Mouse (Mus musculus): ENCODE results near the gene Chrna10. TPM values are rescaled to one million over a fixed set of nuclear protein-coding genes. Genes with fewer than 3 reads are reported as not detected.

The Chrna10 gene
- polyA plus RNA-seq, 1 experiment from 2014 or later: not detected

DNA sequence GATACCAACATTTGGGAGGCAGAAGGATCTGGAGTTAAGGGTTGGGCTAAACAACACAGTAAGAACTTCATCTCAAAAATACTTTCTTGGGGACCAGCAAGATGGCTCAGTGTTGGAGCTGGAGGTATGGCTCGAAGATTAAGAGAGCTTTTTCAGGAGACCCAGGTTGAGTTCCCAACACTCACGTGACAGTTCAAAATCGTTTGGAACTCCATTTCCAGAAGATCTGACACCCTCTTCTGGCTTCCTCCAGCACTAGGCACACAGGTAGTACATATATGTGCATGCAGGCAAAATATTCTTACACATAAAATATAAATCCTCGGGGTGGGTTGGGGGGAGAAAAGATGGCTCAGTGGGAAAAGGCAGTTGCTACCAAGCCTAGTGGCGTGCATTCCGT lies 50.3 kb downstream of the Chrna10 start:
- no peak for DNase-seq (ENCODE audit: low spot score)

DNA sequence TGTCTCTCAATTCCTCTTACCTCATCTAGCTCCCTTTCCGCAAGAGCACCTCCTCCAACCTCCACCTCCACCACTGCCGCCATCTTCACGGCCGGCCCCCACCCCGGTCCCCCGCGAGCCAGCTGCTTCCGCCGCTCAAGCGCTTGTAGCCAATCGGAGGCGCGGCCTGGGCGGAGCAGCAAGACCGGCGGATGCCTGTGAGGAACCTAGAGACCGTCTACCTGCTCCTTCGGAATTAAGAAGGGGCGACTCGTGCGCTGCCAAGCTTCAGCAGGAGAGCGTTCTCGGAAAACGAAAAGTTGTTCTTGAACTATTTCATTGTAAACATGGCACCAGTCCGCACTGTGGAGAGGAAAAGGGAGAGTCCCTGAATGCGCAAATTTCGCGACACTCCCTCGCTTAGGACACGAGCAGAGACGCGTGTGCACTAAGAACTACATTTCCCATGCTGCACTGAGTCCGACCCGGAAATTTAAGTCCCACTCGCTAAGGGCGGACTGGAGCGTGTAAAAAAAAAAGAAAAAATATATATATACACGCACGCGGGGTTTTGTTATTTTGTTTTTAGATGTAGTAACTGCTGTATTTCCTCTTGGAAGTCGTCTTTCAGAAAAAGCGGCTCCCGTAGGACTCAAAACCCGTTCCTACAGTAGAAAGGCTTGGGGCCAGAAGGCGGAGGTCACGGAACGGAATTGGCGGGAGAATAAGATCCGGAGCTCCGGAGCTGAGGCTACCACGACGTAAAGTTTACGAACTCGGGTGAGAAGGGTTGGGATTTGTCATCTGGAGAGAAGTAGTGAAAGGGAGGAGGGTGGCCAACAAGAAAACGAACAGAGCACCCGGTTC lies 51.4 kb downstream of the Chrna10 start, which contains the start of the genes Rnf121, Xndc1 and Xntrpc:
Rnf121 (minus strand) TSS at position 424 of the 846 bp plus-strand sequence.
Xndc1 (plus strand) TSS at position 466 of the 846 bp plus-strand sequence.
Xntrpc (plus strand) TSS at position 668 of the 846 bp plus-strand sequence.
- H3K27me3 ChIP-seq (ENCODE audit: control insufficient read depth, insufficient read depth, low read length): no peaks in the 10 kb centered on the region
- 0% methylated on average over 56 of the region's 56 CpGs for WGBS
- peak within 1 kb of the TSS; percentile 74 for H3K4me3 ChIP-seq (ENCODE audit: low read depth, low read length)
- DNase-seq (ENCODE audit: low spot score) (peak; percentile 94), ATAC-seq (ENCODE audit: insufficient read depth, low FRiP score, low TSS enrichment) (peak; percentile 99)
- H3K9ac ChIP-seq (ENCODE audit: low read length): peak within 1 kb of the TSS; percentile 69
- no peaks in the 10 kb centered on the region for H3K36me3 ChIP-seq (ENCODE audit: control insufficient read depth, insufficient read depth, low read length)
- H3K4me1 ChIP-seq (ENCODE audit: control insufficient read depth, insufficient read depth, low read length): peaks cover 6% of the 10 kb centered on the region
- H3K4me2 ChIP-seq (ENCODE audit: low read depth): peak within 1 kb of the TSS; percentile 65
- H3K27ac ChIP-seq (ENCODE audit: low read depth, low read length): 0 out of 2 replicates have a peak within 1 kb of the TSS, but pooled peaks have one; percentile 23
- H3K9me3 ChIP-seq (ENCODE audit: control insufficient read depth, low read length): no peaks in the 10 kb centered on the region

More for the DNA sequence above, 50.3 kb downstream of the Chrna10 start:
- peak overlapping the region; percentile 74 for H3K4me3 ChIP-seq (ENCODE audit: low read depth, low read length)
- H3K27me3 ChIP-seq (ENCODE audit: control insufficient read depth, insufficient read depth, low read length): no peaks in the 10 kb centered on the region
- H3K27ac ChIP-seq (ENCODE audit: low read depth, low read length): no peak overlapping the region
- H3K4me2 ChIP-seq (ENCODE audit: low read depth): peak overlapping the region; percentile 65
- H3K9ac ChIP-seq (ENCODE audit: low read length): peak overlapping the region; percentile 69
- H3K9me3 ChIP-seq (ENCODE audit: control insufficient read depth, low read length): no peaks in the 10 kb centered on the region
- ATAC-seq (ENCODE audit: insufficient read depth, low FRiP score, low TSS enrichment): no peak
- 83% methylated on average over 6 of the region's 6 CpGs for WGBS
- H3K36me3 ChIP-seq (ENCODE audit: control insufficient read depth, insufficient read depth, low read length): no peaks in the 10 kb centered on the region
- H3K4me1 ChIP-seq (ENCODE audit: control insufficient read depth, insufficient read depth, low read length): peaks cover 6% of the 10 kb centered on the region

GRCm38 (mm10) chr7:102064655-102065045 lies 52.0 kb downstream of the Chrna10 start:
- peaks cover 6% of the 10 kb centered on the region for H3K4me1 ChIP-seq (ENCODE audit: control insufficient read depth, insufficient read depth, low read length)
- H3K36me3 ChIP-seq (ENCODE audit: control insufficient read depth, insufficient read depth, low read length): no peaks in the 10 kb centered on the region
- DNase-seq (ENCODE audit: low spot score) (no peak), ATAC-seq (ENCODE audit: insufficient read depth, low FRiP score, low TSS enrichment) (peak; percentile 43)
- WGBS: under 1% methylated on average over 9 of the region's 9 CpGs
- no peaks in the 10 kb centered on the region for H3K9me3 ChIP-seq (ENCODE audit: control insufficient read depth, low read length)
- peak overlapping the region; percentile 69 for H3K9ac ChIP-seq (ENCODE audit: low read length)
- peak overlapping the region; percentile 74 for H3K4me3 ChIP-seq (ENCODE audit: low read depth, low read length)
- H3K4me2 ChIP-seq (ENCODE audit: low read depth): peak overlapping the region; percentile 65
- H3K27me3 ChIP-seq (ENCODE audit: control insufficient read depth, insufficient read depth, low read length): no peaks in the 10 kb centered on the region
- H3K27ac ChIP-seq (ENCODE audit: low read depth, low read length): no peak overlapping the region

- no peak for ATAC-seq (ENCODE audit: insufficient read depth, low FRiP score, low TSS enrichment)
- Histone ChIP-seq H3K27me3 (ENCODE audit: control insufficient read depth, insufficient read depth, low read length) (no peaks in the 10 kb centered on the region), H3K9ac (ENCODE audit: low read length) (no peak overlapping the region), H3K9me3 (ENCODE audit: control insufficient read depth, low read length) (no peaks in the 10 kb centered on the region), H3K4me1 (ENCODE audit: control insufficient read depth, insufficient read depth, low read length) (peaks cover 6% of the 10 kb centered on the region), H3K27ac (ENCODE audit: low read depth, low read length) (no peak overlapping the region), H3K36me3 (ENCODE audit: control insufficient read depth, insufficient read depth, low read length) (no peaks in the 10 kb centered on the region), H3K4me3 (ENCODE audit: low read depth, low read length) (peak overlapping the region; percentile 74; the same call in 1 of the 2 replicates), H3K4me2 (ENCODE audit: low read depth) (peak overlapping the region; percentile 65)
- 92% methylated on average over 9 of the region's 9 CpGs for WGBS
- no peak for DNase-seq (ENCODE audit: low spot score)
Measured at GRCm38 (mm10) chr7:102063891-102064290, 52.7 kb downstream of the Chrna10 start.

DNA sequence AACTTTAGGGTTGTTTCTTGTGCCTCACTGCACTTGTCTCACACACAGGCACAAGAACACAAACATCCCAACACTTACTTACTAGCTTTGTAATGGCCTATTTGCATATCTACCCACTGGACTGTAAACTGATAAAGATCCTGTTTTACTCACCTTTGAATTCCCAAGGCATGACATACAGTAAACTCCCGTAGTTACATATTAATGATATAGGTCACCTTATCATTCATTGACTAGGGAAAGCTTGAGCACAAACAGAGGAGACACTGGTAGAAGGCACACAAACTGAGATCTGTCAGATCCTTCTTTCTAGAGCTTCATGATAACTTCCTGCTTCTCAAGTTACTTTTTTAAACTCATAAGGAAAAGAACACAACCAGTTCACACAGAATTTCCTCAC lies 54.4 kb downstream of the Chrna10 start:
- WGBS: 98% methylated on average over 1 of the region's 1 CpGs
- Histone ChIP-seq H3K27ac (ENCODE audit: low read depth, low read length) (no peak overlapping the region), H3K9me3 (ENCODE audit: control insufficient read depth, low read length) (no peaks in the 10 kb centered on the region), H3K4me2 (ENCODE audit: low read depth) (no peak overlapping the region), H3K4me3 (ENCODE audit: low read depth, low read length) (no peak overlapping the region), H3K36me3 (ENCODE audit: control insufficient read depth, insufficient read depth, low read length) (no peaks in the 10 kb centered on the region), H3K4me1 (ENCODE audit: control insufficient read depth, insufficient read depth, low read length) (peaks cover 6% of the 10 kb centered on the region), H3K27me3 (ENCODE audit: control insufficient read depth, insufficient read depth, low read length) (no peaks in the 10 kb centered on the region), H3K9ac (ENCODE audit: low read length) (no peak overlapping the region)
- DNase-seq (ENCODE audit: low spot score): no peak
- ATAC-seq (ENCODE audit: insufficient read depth, low FRiP score, low TSS enrichment): no peak

DNA sequence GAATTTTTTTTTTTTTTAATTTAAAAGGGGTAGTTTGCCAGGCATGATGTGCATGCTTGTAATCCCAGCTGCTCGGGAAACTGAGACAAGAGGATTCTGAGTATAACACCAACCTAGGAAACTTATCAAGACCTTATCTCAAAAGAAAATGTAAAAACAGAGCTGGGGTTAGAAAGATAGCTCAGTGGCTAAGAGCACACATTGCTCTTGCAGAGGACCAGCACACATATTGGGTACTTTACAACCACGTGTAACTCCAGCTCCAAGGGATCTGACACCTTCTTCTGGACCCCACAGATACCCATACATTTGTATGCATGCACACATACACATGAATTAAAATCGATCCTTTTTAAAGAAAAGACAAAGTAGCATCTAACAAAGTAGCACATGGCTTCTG lies 55.3 kb downstream of the Chrna10 start:
- Histone ChIP-seq H3K4me3 (ENCODE audit: low read depth, low read length) (no peak overlapping the region), H3K27ac (ENCODE audit: low read depth, low read length) (no peak overlapping the region), H3K9ac (ENCODE audit: low read length) (no peak overlapping the region), H3K4me2 (ENCODE audit: low read depth) (no peak overlapping the region), H3K9me3 (ENCODE audit: control insufficient read depth, low read length) (no peaks in the 10 kb centered on the region), H3K27me3 (ENCODE audit: control insufficient read depth, insufficient read depth, low read length) (no peaks in the 10 kb centered on the region), H3K36me3 (ENCODE audit: control insufficient read depth, insufficient read depth, low read length) (no peaks in the 10 kb centered on the region), H3K4me1 (ENCODE audit: control insufficient read depth, insufficient read depth, low read length) (peaks cover 6% of the 10 kb centered on the region)
- ATAC-seq (ENCODE audit: insufficient read depth, low FRiP score, low TSS enrichment) (no peak), DNase-seq (ENCODE audit: low spot score) (no peak)
- 92% methylated on average over 3 of the region's 3 CpGs for WGBS

Other genes with a start within 250 kb of the Chrna10 start
- 0.49 and 0.91 TPM in 2 replicates for gene Folr1, start 246.0 kb downstream of the Chrna10 start, polyA plus RNA-seq (2014; fragmentation: Nextera tagmentation; extraction: Ambion mirVana)
- 134 and 144 TPM in 2 replicates for gene Lamtor1, start 210.9 kb downstream of the Chrna10 start, polyA plus RNA-seq (2014; fragmentation: Nextera tagmentation; extraction: Ambion mirVana)
- 0.53 and 1.0 TPM in 2 replicates for gene Tomt, start 210.5 kb downstream of the Chrna10 start, polyA plus RNA-seq (2014; fragmentation: Nextera tagmentation; extraction: Ambion mirVana)
- 7.9 and 8.8 TPM in 2 replicates for gene Lrrc51, start 182.9 kb downstream of the Chrna10 start, polyA plus RNA-seq (2014; fragmentation: Nextera tagmentation; extraction: Ambion mirVana)
- 89.9 and 102 TPM in 2 replicates for gene Numa1, start 182.7 kb downstream of the Chrna10 start, polyA plus RNA-seq (2014; fragmentation: Nextera tagmentation; extraction: Ambion mirVana)
- gene Il18bp, start 98.1 kb downstream of the Chrna10 start, polyA plus RNA-seq (2014; fragmentation: Nextera tagmentation; extraction: Ambion mirVana): 3.4 TPM in 2 replicates
- 28.6 and 28.8 TPM in 2 replicates for gene Rnf121, start 51.4 kb downstream of the Chrna10 start, polyA plus RNA-seq (2014; fragmentation: Nextera tagmentation; extraction: Ambion mirVana)
- 20.4 and 21.5 TPM in 2 replicates for gene Xndc1, start 51.3 kb downstream of the Chrna10 start, polyA plus RNA-seq (2014; fragmentation: Nextera tagmentation; extraction: Ambion mirVana)
- 1.7 and 2.1 TPM in 2 replicates for gene Xntrpc, start 51.1 kb downstream of the Chrna10 start, polyA plus RNA-seq (2014; fragmentation: Nextera tagmentation; extraction: Ambion mirVana)
- not detected in 2 replicates for gene Trpc2, start 33.7 kb downstream of the Chrna10 start, polyA plus RNA-seq (2014; fragmentation: Nextera tagmentation; extraction: Ambion mirVana)
- 4.8 and 5.0 TPM in 2 replicates for gene Art1, start 15.1 kb downstream of the Chrna10 start, polyA plus RNA-seq (2014; fragmentation: Nextera tagmentation; extraction: Ambion mirVana)
- 3.8 and 4.7 TPM in 2 replicates for gene Art5, start 7.3 kb downstream of the Chrna10 start, polyA plus RNA-seq (2014; fragmentation: Nextera tagmentation; extraction: Ambion mirVana)
- 44.5 and 45.9 TPM in 2 replicates for gene Nup98, start 93.3 kb upstream of the Chrna10 start, polyA plus RNA-seq (2014; fragmentation: Nextera tagmentation; extraction: Ambion mirVana)
- 48.9 and 50.6 TPM in 2 replicates for gene Pgap2, start 93.4 kb upstream of the Chrna10 start, polyA plus RNA-seq (2014; fragmentation: Nextera tagmentation; extraction: Ambion mirVana)
- 35.1 and 38.8 TPM in 2 replicates for gene Rhog, start 139.2 kb upstream of the Chrna10 start, polyA plus RNA-seq (2014; fragmentation: Nextera tagmentation; extraction: Ambion mirVana)
- 11.0 and 11.2 TPM in 2 replicates for gene Stim1, start 151.0 kb upstream of the Chrna10 start, polyA plus RNA-seq (2014; fragmentation: Nextera tagmentation; extraction: Ambion mirVana)

Measured in neural tube, embryonic 11.5 days (tissue).